Mouse (Mus musculus) liver, postnatal 0 days (tissue): ENCODE measurements around the gene Sp9. TPM values are rescaled to one million over a fixed set of nuclear protein-coding genes. Genes with fewer than 3 reads are reported as not detected.

Experiments
- ATAC-seq: fragments of 200-750 bp; cut with Nextera tagmentation; 2 replicates; pipeline ENCODE4 v1.8.0; 2017; ENCODE audit warnings: mild to moderate bottlenecking, moderate library complexity
- DNase-seq: peaks from one replicate; pipeline ENCODE4 v3.0.0-alpha.2; 2016
- H3K27ac ChIP-seq: fragments of 300-500 bp; sonication (generic); 2 replicates; pipeline ENCODE4 v1.5.1; 2014; ENCODE audit warnings: antibody characterized with exemption, moderate library complexity, mild to moderate bottlenecking, low read depth
- H3K27me3 ChIP-seq: fragments of 300-500 bp; sonication (generic); 2 replicates; pipeline ENCODE4 v1.6.1; 2014; ENCODE audit warnings: low read length, control low read depth, mixed read lengths; ENCODE audit not compliant: insufficient read depth
- H3K36me3 ChIP-seq: fragments of 300-500 bp; sonication (generic); replicated peaks from 2 replicates; pipeline ENCODE4 v1.6.1; 2014; ENCODE audit warnings: mild to moderate bottlenecking, control low read depth, low read length, moderate library complexity, mixed read lengths; ENCODE audit not compliant: insufficient read depth
- H3K4me1 ChIP-seq: fragments of 300-500 bp; sonication (generic); 2 replicates; pipeline ENCODE4 v1.6.1; 2014; ENCODE audit warnings: antibody characterized with exemption, mild to moderate bottlenecking, control low read depth; ENCODE audit not compliant: insufficient read depth
- H3K4me2 ChIP-seq: fragments of 300-500 bp; sonication (generic); 2 replicates; pipeline ENCODE4 v1.6.1; 2014; ENCODE audit warnings: low read depth, mild to moderate bottlenecking, low read length, moderate library complexity, mixed read lengths
- H3K4me3 ChIP-seq: fragments of 300-500 bp; sonication (generic); 2 replicates; pipeline ENCODE4 v1.5.1; 2014; ENCODE audit warnings: low read depth, low read length
- H3K9ac ChIP-seq: fragments of 300-500 bp; sonication (generic); replicated peaks from 2 replicates; pipeline ENCODE4 v1.6.1; 2014; ENCODE audit warnings: mild to moderate bottlenecking, moderate library complexity
- H3K9me3 ChIP-seq: fragments of 300-500 bp; sonication (generic); 2 replicates; pipeline ENCODE4 v1.6.1; 2016; ENCODE audit warnings: mild to moderate bottlenecking, control low read depth, low read length, mixed read lengths
- CTCF ChIP-seq: sonication (generic); IDR thresholded peaks from 2 replicates; pipeline ENCODE4 v1.5.1; 2016; ENCODE audit warnings: antibody characterized with exemption, low read depth
- EP300 ChIP-seq: IDR thresholded peaks from 2 replicates; pipeline ENCODE4 v1.6.1; 2016; ENCODE audit warnings: antibody characterized with exemption, low read depth, mild to moderate bottlenecking
- WGBS: fragments of 180-500 bp; shearing (Covaris S2); extraction: QIAGEN DNeasy Blood & Tissue Kit; methylation state at CpG from one replicate; pipeline ENCODE4 v1.1.7; 2014; ENCODE audit not compliant: insufficient replicate concordance; 5-methylcytosine and 5-hydroxymethylcytosine counted together
- polyA plus RNA-seq: library from polyadenylated mRNA; unstranded; fragments of >200 nt; fragmentation: Nextera tagmentation; extraction: Ambion mirVana; gene quantifications from 2 replicates; pipeline ENCODE4 v1.2.1, GENCODE M21; 2015

Gene Sp9
- polyA plus RNA-seq, 1 experiment from 2014 or later, result not detected

GRCm38 (mm10) chr2:73313117-73313501, 41.4 kb downstream of the Sp9 start:
- H3K4me3 ChIP-seq, result peak overlapping the region; percentile 78
- peak overlapping the region; percentile 93 for H3K27ac ChIP-seq
- H3K4me2 ChIP-seq, result peak overlapping the region; percentile 72
- H3K27me3 ChIP-seq, result no peaks in the 10 kb centered on the region
- TF ChIP-seq EP300 (peak; percentile 26; the same call in 1 of the 2 replicates), CTCF (no peak)
- H3K9me3 ChIP-seq, result no peaks in the 10 kb centered on the region
- DNase-seq (peak; percentile 61), ATAC-seq (peak; percentile 55)
- peak overlapping the region; percentile 69 for H3K9ac ChIP-seq
- peaks cover 31% of the 10 kb centered on the region for H3K36me3 ChIP-seq
- H3K4me1 ChIP-seq, result peaks cover 13% of the 10 kb centered on the region; the same call in 1 of the 2 replicates
- 16% methylated on average over 14 of the region's 14 CpGs for WGBS

- H3K36me3 ChIP-seq, result peaks cover 30% of the 10 kb centered on the region
- no peak for TF ChIP-seq EP300
- TF ChIP-seq CTCF, result no peak
- DNase-seq (no peak), ATAC-seq (no peak)
- peak overlapping the region; percentile 72 for H3K4me2 ChIP-seq
- no peaks in the 10 kb centered on the region for H3K9me3 ChIP-seq
- 82% methylated on average over 3 of the region's 3 CpGs for WGBS
- no peaks in the 10 kb centered on the region for H3K27me3 ChIP-seq
- H3K27ac ChIP-seq, result peak overlapping the region; percentile 93; the same call in 1 of the 2 replicates
- H3K4me1 ChIP-seq, result peaks cover 13% of the 10 kb centered on the region; the same call in 1 of the 2 replicates
- H3K4me3 ChIP-seq, result peak overlapping the region; percentile 78; the same call in 1 of the 2 replicates
- H3K9ac ChIP-seq, result no peak overlapping the region
Measured at GRCm38 (mm10) chr2:73314311-73314710, 42.6 kb downstream of the Sp9 start.

GRCm38 (mm10) chr2:73317426-73317825, 45.7 kb downstream of the Sp9 start:
- ATAC-seq (no peak), DNase-seq (no peak)
- Histone ChIP-seq H3K4me1 (0 out of 2 replicates have a peak, but pooled peaks cover 5% of the 10 kb centered on the region), H3K4me3 (no peak overlapping the region), H3K9me3 (no peaks in the 10 kb centered on the region), H3K27me3 (no peaks in the 10 kb centered on the region), H3K9ac (no peak overlapping the region), H3K36me3 (peaks cover 32% of the 10 kb centered on the region), H3K27ac (no peak overlapping the region), H3K4me2 (no peak overlapping the region)
- 89% methylated on average over 9 of the region's 9 CpGs for WGBS
- TF ChIP-seq EP300 (no peak), CTCF (no peak)

GRCm38 (mm10) chr2:73319218-73319617, 47.5 kb downstream of the Sp9 start:
- no peaks in the 10 kb centered on the region for H3K27me3 ChIP-seq
- WGBS, result 70% methylated on average over 5 of the region's 5 CpGs

GRCm38 (mm10) chr2:73322991-73323390, 51.3 kb downstream of the Sp9 start:
- DNase-seq, result no peak
- TF ChIP-seq CTCF (no peak), EP300 (no peak)
- WGBS, result 76% methylated on average over 12 of the region's 12 CpGs
- no peaks in the 10 kb centered on the region; the same call in 1 of the 2 replicates for H3K4me1 ChIP-seq
- H3K9ac ChIP-seq, result no peak overlapping the region
- no peaks in the 10 kb centered on the region for H3K9me3 ChIP-seq
- ATAC-seq, result no peak
- no peaks in the 10 kb centered on the region for H3K27me3 ChIP-seq
- H3K27ac ChIP-seq, result no peak overlapping the region
- peaks cover 28% of the 10 kb centered on the region for H3K36me3 ChIP-seq
- H3K4me2 ChIP-seq, result no peak overlapping the region
- H3K4me3 ChIP-seq, result no peak overlapping the region

More at GRCm38 (mm10) chr2:73319218-73319617, 47.5 kb downstream of the Sp9 start:
- DNase-seq, result no peak
- Histone ChIP-seq H3K9me3 (no peaks in the 10 kb centered on the region), H3K4me3 (no peak overlapping the region), H3K27ac (no peak overlapping the region), H3K36me3 (peaks cover 37% of the 10 kb centered on the region), H3K4me2 (no peak overlapping the region), H3K9ac (no peak overlapping the region), H3K4me1 (0 out of 2 replicates have a peak, but pooled peaks cover 2% of the 10 kb centered on the region)
- ATAC-seq, result no peak
- no peak for TF ChIP-seq CTCF

- Histone ChIP-seq H3K4me3 (no peak overlapping the region), H3K27me3 (no peaks in the 10 kb centered on the region), H3K9ac (no peak overlapping the region), H3K36me3 (peaks cover 18% of the 10 kb centered on the region), H3K4me1 (no peaks in the 10 kb centered on the region; the same call in 1 of the 2 replicates), H3K4me2 (no peak overlapping the region), H3K27ac (no peak overlapping the region), H3K9me3 (no peaks in the 10 kb centered on the region)
- DNase-seq, result no peak
- no peak for ATAC-seq
- WGBS, result 91% methylated on average over 5 of the region's 5 CpGs
- TF ChIP-seq CTCF, result no peak
- no peak for TF ChIP-seq EP300
Measured at GRCm38 (mm10) chr2:73325871-73326270, 54.1 kb downstream of the Sp9 start.

Other genes starting within 250 kb of the Sp9 start
- 34.4 and 36.5 TPM in 2 replicates for gene Ola1, start 53.0 kb upstream of the Sp9 start, polyA plus RNA-seq
- gene Scrn3, start 40.7 kb downstream of the Sp9 start, polyA plus RNA-seq, result 20.5 and 21.9 TPM in 2 replicates
- 18.4 and 21.4 TPM in 2 replicates for gene Cir1, start 40.8 kb downstream of the Sp9 start, polyA plus RNA-seq
- gene Gpr155, start 114.6 kb downstream of the Sp9 start, polyA plus RNA-seq, result 3.4 TPM in 2 replicates